Mouse (Mus musculus): ENCODE measurements at regions not wholly inside any gene's neighbourhood (a gene's known extent, or its start where the extent isn't known, plus 50 kb on each side); places are given as distances from the start of the nearest gene placed in this dataset.

DNA sequence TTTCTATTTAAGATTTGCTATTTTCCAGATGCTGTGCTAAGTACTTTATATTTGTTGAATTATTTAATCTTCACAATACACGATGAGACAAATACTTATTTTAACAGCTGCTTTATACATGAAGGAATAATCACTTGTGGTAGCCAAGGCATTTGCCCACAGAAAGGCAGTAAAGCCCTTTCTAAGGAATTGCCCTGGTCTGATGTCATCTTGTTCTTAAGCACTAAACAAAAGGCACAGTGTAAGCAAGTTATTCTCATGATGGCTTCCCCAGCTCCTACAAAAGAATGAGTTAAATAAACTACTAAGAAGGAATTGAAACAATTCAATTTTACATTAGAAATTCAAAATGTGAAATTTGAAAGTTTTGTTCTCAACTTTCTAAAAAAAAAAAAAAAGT is 358.8 kb downstream of the Cenpc1 start:
- DNase-seq (ENCODE audit: low spot score in 2 of 2), result no peak

DNA sequence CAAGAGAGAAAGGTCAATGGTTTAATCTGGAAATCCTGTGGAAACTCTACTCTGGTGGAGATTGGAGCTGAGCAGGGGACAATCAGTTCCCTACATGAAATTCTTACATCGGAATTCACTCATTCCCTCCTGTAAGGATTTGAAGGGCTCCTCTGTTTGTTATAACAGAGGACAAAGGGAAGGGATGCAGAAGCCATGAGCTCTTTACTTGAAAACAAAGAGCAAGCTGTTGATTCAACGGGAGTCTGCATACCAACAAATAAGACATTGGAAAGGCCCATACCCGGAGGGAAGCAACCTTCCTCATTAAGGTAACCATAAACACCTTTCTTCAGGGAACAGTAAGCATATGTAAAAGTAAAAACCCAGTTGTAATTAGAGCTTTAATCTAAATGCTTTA is 359.3 kb downstream of the Cenpc1 start:
- DNase-seq (ENCODE audit: low spot score in 2 of 2), result no peak

DNA sequence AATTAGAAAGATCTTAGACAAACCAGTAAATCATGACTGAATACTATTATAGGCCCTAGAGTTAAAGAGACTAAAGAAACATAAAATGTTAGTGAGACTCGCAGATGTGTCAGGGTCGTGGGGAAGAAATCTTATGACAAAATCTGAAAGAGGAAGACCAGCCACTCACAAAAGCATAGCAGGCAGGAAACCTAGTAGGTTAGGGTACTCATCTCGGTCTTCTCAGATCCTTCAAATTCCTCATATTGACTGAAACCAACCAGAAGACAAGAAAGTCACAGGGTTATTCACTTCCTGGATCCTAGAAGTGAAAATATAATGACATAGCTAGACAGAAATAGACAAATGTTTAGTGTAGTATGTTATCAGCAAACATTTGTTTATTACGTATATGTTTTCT is 387.5 kb downstream of the Cenpc1 start:
- DNase-seq (ENCODE audit: low spot score in 2 of 2), result no peak

DNA sequence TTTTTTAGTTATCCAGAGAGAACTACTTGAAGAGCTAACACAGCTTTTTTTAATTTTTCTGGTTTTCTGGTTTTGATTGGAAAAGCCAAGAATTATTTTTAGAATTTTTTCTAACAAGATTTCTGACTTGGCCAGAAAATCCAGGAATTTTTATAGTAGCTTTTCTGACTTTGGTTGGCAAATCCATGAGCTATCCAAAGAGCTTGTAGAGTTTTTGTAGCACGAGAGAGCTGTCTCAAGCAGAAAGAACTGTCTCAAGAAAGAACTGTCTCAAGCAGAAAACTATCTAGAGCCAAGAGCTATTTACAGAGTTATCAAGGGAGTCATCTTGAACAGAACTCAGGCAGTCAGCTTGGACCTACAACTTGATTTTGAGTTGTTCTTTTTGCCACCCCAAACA is 394.3 kb downstream of the Cenpc1 start:
- DNase-seq (ENCODE audit: low spot score in 2 of 2), result no peak

DNA sequence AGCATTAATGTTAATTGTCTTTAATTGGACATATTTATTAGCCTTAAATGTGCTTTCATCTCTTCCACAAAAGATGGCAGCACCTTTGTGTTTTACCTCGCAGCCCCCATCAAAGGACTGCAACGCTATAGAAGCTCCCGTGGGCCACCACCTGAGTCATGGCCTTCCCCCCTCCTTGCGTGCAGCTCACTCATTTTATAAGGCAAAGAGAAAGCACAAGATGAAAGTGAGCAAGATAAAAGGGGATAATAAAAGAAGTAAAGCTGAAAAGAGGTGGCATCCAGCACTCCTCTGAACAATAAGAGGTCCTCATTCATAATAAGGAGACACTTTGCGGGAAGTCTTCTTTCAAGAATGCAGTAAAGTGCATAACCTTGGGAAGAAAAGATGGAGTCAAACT is 403.9 kb downstream of the Cenpc1 start:
- no peak for DNase-seq (ENCODE audit: low spot score in 2 of 2)

DNA sequence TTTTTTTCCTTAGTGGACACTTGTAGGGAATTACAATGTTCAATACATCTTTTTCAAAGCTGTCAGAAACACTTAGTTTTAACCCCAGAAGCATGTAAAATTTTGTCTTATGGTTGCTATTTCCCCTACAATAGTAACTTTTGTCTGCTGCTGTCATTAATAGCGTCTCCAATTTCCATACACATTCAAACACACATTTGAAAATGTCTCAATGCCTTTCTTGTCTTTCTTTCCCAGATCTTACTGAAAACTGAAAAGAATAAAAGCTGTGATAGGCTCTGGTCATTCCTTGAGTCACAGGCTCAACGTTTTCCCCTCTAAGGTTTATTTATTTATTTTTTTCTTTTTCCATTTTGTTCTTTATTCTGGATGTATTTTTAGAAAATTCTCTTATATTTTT is 444.3 kb downstream of the Cenpc1 start:
- DNase-seq (ENCODE audit: low spot score in 2 of 2), result no peak

DNA sequence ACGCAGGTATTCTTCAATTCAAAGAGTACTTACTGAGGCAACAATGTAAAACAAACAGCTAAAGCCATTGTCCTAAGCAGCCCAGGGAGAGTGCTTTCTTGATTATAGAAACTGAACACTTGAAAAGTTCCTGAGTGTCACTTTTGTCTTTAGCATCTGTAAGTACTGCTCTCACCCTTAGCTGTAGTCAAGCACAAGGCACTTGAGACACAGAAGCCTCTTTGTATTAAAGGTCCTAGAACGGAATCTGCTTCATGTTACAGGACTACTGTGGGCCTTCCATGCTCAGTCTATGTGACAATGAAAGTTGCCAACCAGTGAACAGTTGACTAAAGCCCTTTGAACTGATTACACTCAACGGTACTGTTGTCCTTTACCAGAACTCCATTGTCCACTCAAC is 450.6 kb downstream of the Cenpc1 start:
- DNase-seq (ENCODE audit: low spot score in 2 of 2), result no peak

DNA sequence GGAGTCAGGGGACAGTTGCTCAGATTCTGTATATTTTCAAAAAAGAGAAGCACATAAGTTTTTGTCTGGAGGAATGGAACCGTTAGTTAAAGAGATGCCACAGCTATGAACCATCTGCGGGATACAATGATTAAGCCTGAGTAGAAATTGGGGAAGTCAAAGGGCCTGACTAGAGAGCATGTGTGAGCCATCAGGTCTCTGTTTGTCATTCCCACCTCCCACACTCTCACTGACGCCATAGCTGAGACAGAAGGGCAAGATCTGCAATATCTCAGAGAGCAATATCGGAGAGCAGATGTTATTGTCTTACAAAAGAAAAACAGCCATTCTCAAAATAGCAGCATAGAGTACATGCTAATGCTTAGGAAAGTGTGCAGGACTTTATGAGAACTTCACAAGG is 452.8 kb downstream of the Cenpc1 start:
- no peak for DNase-seq (ENCODE audit: low spot score in 2 of 2)

DNA sequence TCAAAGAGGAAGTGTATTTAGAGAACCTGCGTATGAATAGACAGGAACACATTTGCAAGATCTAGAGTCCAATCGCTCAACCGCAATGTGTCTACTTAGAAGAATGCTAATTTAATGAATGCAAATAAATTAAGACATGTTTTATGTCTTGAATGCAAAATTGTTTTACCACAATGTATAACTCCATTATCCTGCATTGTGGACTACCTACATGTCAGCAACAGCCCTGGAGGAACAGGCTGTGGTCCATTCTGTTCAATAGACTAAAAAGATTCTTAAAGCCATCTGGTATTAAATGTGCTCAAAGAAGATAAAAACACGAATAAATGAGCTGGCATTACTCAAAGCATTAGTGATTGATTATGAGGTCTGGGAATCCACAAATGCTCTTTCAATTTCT is 456.3 kb downstream of the Cenpc1 start:
- DNase-seq (ENCODE audit: low spot score in 2 of 2), result no peak

DNA sequence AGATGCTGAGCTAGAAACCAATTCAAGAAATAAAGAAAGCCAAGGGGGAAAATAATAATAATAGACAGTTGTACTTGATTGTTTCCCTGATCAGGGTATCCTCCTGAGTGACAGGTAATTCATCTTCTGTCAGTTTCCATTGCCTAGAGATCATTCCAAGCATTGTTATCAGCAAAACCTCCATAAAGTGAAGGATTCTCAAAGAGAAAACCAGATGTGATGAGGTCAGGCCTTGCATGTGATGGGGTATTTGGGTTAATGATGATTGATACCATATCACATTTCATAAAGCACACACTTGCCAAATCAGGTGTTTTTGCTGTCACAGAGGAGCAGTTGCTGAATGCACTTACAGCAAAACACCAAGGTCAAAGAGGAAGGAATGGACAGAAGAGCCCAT is 467.2 kb downstream of the Cenpc1 start:
- DNase-seq (ENCODE audit: low spot score in 2 of 2), result no peak

DNA sequence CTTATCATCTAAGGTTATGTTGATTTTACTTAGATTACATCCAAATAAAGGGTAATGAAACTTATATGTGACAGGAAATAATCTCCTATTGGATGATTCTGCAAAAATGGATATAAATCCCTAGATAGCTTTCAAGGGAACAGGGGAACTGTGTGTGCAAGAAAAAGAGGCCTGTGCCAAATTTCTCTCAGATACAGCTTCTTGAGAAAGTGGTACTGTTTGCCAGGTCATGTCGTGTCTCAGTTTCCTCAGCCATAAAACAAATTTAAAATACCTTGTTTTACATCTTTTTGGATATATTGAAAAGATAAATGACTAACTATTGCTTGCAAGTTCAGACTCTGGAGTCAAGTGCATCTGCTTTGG is 470.3 kb downstream of the Cenpc1 start:
- no peak for DNase-seq (ENCODE audit: low spot score in 2 of 2)

DNA sequence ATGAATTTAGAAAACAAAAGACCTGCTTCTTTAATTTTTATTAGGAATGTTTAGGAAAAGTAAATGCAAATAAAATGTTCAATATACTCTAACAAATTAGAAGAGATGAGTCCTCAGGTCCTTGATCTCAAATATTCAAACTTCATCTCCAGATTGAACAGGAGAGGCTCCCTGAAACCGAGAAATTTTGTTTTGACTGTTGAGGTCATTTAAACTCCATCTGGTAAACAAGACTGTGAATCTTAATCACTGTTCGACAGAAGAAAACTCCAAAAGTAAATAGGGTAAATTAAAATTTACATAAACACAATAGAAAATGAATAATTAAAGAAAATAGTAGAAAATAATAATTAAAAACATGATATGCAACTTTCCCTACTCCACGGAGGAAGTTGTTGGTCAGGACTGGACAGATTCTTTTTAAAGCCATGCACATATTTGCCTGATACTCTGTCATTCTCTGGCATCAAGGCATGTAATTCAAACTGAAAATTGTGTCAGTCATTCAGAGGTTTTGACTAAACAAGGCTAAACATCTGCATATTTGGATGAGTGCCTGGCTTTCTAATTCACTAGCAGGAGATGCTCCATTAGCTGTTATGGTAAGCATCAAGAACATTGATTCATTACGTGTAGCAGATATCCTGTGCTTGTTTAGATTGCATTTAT is 470.8 kb downstream of the Cenpc1 start:
- no peak for DNase-seq (ENCODE audit: low spot score in 2 of 2)

DNA sequence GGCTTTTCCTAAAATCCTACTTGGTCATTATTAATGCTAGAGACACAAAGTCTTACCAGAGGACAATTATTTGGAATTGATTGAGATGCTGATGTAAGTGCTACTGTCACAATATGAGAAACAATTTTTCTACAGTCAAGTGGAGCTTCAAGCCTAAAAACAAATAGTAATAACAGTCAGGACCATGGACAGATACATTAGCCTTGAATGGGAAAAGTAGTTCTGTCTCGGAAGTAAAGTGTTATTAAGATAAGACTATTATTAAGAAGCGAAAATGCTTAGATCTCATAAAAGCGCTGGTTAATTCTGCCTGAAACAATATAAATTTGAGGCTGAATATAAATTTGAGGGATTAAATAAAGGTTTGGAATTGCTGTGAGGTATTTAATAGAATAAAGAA is 473.1 kb downstream of the Cenpc1 start:
- no peak for DNase-seq (ENCODE audit: low spot score in 2 of 2)

DNA sequence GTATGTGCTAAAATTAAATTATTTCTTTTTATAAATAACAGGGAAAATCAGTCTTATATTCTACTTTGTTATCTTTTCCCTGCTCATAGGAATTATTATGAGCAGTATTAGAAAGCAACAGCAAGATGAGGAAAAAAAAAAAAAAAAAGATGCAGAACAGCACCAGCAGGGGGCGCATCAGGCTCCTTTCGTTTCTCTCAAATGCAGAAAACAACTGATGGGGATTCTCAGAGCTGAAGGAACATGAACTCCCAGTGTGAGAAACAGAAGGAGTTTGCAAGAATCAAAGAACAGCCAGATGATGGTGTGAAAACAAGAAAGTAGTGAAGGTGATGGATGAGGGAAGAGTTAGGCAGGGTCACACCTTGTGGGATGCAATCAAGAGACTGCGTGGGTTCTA is 478.7 kb downstream of the Cenpc1 start:
- DNase-seq (ENCODE audit: low spot score in 2 of 2), result no peak

DNA sequence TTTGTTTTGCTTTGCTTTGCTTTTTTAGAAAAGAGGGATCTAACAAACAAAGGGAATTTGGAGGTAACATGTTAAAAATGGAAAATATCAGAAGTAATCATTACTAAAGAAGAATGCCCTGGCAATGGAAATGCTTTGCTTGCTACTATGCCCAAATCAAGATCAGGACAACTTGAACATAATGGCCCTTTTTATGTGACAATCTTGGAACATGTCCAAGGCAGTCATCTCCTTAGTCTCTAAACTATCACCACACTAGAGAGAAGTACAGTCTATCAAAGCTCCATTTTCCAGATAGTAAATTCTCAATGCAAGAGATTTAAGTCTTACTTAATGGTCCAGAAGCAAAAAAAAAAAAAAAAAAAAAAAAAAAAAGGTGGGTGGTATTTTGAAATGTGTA is 492.9 kb downstream of the Cenpc1 start:
- no peak for DNase-seq (ENCODE audit: low spot score in 2 of 2)

DNA sequence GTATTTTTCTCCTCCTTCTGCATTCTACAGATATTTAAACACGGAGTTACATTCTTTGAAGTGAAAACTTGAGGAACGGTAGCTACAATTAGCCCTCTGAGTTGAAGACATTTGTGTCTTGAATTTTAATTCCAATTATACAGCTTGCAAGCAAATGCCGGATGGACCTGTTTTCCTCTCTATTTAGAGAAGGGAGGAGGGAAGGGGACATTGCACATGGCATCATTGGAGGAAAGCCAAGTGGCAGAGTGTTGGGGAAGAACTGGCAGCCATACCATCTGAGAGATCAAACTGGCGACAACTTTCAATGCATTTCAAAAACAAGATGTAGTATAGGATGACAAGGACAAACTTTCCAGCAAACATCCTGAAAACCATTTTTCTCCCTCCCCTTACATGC is 493.4 kb downstream of the Cenpc1 start:
- no peak for DNase-seq (ENCODE audit: low spot score in 2 of 2)

DNA sequence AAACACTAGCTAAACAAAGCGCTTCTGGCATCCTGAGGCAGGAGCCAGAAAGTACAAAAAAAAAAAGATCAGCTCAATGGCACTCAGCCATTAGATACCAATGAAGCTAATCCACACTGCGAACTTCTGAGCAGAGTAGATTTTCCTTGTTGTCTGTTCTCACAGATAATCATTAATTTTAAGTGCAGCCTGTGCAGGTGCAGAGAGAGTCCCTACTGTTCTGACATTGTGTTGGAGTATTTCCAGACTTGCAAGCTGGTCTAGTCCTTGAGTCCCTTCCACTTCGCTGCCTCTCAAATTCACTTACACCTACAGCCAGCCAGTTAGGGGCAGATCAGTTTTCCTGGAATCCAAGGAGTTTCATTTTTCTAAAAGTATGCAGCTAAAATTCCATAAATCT is 494.0 kb downstream of the Cenpc1 start:
- DNase-seq (ENCODE audit: low spot score in 2 of 2), result no peak

DNA sequence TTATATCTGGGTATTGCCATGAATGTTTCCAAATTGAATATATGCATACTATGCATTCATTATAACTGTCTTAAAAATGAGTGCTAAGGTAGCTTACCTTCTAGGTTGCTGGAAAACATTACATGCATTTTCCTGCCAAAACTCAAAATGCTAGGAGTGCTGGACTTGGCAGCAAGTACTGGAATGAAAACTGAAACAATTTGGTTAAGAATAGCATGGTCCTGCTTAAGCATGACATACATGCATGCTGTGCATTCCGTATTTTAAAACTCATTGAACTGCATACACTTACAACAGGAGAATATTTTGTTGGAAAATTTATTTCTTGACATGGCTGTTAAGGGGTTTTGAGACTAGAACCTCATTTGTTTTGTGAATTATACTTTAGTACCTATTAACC is 529.1 kb downstream of the Cenpc1 start:
- no peak for DNase-seq (ENCODE audit: low spot score in 2 of 2)

DNA sequence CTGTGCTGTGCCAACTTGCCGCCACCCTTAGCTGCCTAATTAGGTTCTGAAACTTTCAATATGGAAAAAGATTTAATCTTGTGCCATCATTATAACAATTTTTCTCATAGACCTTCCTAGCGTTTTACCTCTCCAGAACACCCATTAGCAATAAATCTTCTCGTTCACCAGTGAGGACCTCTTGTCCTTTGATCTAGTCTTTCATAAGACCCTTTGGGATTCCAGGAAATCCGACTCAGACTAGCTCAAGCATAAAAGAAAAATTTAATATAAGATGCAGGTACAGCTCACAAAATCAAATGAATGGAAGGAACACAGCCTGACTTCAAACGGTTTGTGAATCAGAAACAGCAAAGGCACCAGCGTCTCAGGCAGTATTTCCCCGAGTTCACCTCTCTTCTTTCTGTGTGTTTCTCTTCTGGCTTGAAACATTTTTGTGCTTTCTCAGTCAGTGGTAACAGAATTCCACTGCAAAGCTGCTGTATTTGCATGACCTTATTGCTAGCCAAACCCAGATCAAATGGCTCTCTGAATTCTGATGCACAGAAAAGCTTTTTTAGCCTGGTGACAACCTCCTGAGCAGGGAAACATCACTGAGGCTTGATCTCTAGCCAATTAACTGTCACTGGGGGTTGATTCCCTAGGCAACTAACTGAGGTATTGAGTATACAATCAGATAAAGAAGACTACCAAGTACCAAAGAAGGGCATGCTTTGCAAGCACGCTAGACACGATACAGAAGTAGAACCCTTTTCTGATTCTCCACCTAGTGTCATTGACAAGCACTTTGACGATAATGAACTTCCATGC is 539.8 kb downstream of the Cenpc1 start:
- no peak for DNase-seq (ENCODE audit: low spot score in 2 of 2)

DNA sequence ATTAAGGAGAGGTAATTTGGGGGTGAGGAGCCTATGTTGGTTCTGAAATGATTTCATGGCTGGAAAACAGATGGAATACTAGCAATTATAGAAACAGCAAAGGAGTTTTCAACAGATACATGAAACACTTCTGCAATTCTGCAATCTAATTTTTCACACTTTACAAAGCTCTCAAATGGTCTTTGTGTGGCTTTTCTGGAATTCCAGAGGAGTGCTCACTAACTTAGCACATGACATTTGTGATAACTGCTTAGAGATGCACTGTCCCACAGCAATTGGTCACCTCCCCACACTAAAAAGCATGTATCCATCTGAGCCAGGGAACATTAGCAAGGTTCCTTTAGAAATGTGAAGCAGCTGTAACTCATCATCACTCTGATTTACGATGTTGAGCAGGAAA is 560.1 kb downstream of the Cenpc1 start:
- DNase-seq (ENCODE audit: low spot score in 2 of 2), result no peak

DNA sequence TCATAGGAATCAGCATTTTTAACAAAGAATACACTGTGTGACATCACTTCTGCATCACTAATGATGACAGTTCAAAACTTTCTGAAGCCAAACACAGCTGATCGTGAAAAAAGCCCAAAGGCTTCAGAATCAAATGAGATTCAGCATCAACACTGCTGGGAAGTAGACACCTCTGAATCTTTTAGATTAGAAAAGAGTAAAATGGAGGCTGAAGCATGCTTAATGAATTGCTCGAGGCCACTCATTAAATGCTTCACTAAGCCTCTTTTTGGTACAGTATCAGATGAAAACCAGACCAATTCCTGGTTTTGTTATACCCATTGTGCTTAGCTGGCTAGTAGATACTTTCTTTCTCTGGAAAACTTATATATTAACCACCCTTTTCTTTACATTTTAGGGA is 568.1 kb downstream of the Cenpc1 start:
- no peak for DNase-seq (ENCODE audit: low spot score in 2 of 2)

DNA sequence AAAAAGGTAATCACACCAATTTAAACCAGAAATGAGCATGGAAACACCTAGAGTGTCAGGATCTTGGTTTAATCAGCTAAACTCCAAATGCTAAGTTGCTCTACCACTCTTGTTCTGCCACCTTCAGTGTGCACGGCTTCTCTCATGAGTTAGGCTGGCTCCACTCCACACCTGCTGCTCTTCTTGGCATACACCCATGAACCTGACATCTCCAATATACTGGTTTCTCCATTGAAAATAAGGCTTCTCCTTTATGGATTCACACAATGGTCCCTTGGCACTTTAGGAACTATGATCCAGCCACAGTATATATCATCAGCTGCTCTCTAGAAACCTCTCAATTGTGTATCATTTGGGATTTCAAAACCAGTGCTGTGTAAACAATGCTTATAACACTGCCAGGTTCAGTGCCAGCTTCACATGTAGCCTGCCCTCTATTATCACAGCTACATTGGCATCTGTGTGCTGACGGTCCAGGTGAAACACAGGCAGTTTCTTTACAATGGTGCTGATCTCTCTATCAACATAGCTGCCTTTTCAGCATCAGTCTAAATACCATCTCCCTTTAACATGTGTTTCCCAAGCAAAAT is 579.6 kb downstream of the Cenpc1 start:
- DNase-seq (ENCODE audit: low spot score in 2 of 2), result no peak

DNA sequence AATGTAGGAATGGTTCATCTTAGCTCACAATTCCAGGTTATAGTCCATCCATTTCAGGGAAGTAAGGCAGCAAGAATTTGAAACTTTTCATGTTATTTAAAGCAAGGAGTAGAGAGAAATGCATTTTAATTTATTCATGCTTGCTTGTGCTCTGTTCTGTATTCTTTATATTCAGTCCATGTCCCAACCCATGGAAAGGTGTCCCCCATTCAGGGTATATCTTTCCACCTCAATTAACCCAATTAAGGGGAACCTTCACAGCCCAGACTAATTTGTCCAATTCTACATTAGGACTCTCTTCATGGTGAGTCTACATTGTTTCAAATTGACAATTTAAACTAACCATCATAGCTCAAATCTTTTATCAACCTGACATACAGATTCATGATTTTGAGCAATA is 580.2 kb downstream of the Cenpc1 start:
- DNase-seq (ENCODE audit: low spot score in 2 of 2), result no peak

Data from adrenal gland, postnatal 4 days (tissue).